In genomic region chr3:115768761-115769530, GRCm38 (mm10) we compare ENCODE assay signal across 9 mouse cellular contexts. TPM values are rescaled to one million over a fixed set of nuclear protein-coding genes. Genes with fewer than 3 reads are reported as not detected.
A peak's percentile ranks its signal among the peaks of the same experiment; 100 is the strongest.
DNase-seq lines count a peak whose midpoint lies in the region; ATAC-seq and TF ChIP-seq lines count a peak whose summit lies in the region.
"Had no signal": no experiment of that assay in that cellular context is flagged by ENCODE, and none has a peak within 500 bp of the region (broad histone marks: within the 10 kb centered on the region; RNA-seq: fewer than 3 reads in every experiment).

No protein-coding gene starts in this region.

- ATAC-seq in midbrain, embryonic 15.5 days (replicated peaks), result no peak
- ATAC-seq in activated CD4-positive, CD25-positive, alpha-beta regulatory T cell, adult 4 months, result no peak
- ATAC-seq: forebrain, embryonic 16.5 days had no signal

- no peaks in the 10 kb centered on the region for H3K9me3 ChIP-seq in midbrain, embryonic 15.5 days

- DNase-seq in layer of hippocampus, adult 2 months (ENCODE audit: low spot score in 2 of 2), result no peak
- DNase-seq in layer of hippocampus, postnatal 14 days (ENCODE audit: low spot score in 2 of 2), result no peak
- peak; percentile 90 for DNase-seq in heart, adult 8-10 months (ENCODE audit: low spot score)
- peak; percentile 60 for DNase-seq in kidney, postnatal 10 days
- peak; percentile 68 to 83 for DNase-seq in lung, postnatal 4 days
- no peak for DNase-seq in urinary bladder, postnatal 10 days (ENCODE audit: low spot score)

- H3K27ac ChIP-seq in layer of hippocampus, adult 2 months, result peak overlapping the region; percentile 76
- H3K27ac ChIP-seq in midbrain, embryonic 15.5 days, result no peak overlapping the region

- WGBS in midbrain, embryonic 15.5 days, result 75% methylated on average over 19 of the region's 19 CpGs

- no peaks in the 10 kb centered on the region for H3K4me1 ChIP-seq in midbrain, embryonic 15.5 days

- H3K36me3 ChIP-seq in midbrain, embryonic 15.5 days (replicated peaks), result no peaks in the 10 kb centered on the region

- no peak overlapping the region for H3K4me2 ChIP-seq in midbrain, embryonic 15.5 days

- no peaks in the 10 kb centered on the region for H3K27me3 ChIP-seq in midbrain, embryonic 15.5 days (replicated peaks)

- H3K9ac ChIP-seq in midbrain, embryonic 15.5 days, result no peak overlapping the region

- H3K4me3 ChIP-seq in layer of hippocampus, adult 2 months, result no peak overlapping the region
- H3K4me3 ChIP-seq in midbrain, embryonic 15.5 days, result no peak overlapping the region

- TF ChIP-seq CTCF in layer of hippocampus, adult 2 months (conservative IDR thresholded peaks at IDR 0.05), result no peak

RNA-seq across cellular contexts. Expression of gene S1pr1, which starts 54.1 kb away (rescaled TPM):
- total RNA-seq in layer of hippocampus, adult 2 months (2021), result 100 to 1,000 TPM in 1 of 2 experiments, 10 to 100 TPM in 1; 92.8 to 108 TPM
- total RNA-seq in layer of hippocampus, postnatal 14 days (2021), result 10 to 100 TPM; 78.1 to 83.8 TPM
- 10 to 100 TPM; 31.9 to 48.9 (median 41.9) TPM for total RNA-seq in heart, adult 8-10 months (2022)
- polyA plus RNA-seq in midbrain, embryonic 15.5 days (2015; fragmentation: Nextera tagmentation; extraction: Ambion mirVana), result 27.7 TPM in 2 replicates
- polyA plus RNA-seq in activated CD4-positive, CD25-positive, alpha-beta regulatory T cell, adult 4 months (2017; shearing (Covaris generic)), result 100 to 1,000 TPM; 192 to 215 TPM

Comparison
In these comparisons a context has a peak if more than half of its experiments do, and no peak if none do; other contexts are left out.
1. DNase-seq: peak in heart, adult 8-10 months (single experiment), kidney, postnatal 10 days (single experiment) and lung, postnatal 4 days (2 of 2); none in layer of hippocampus, adult 2 months (0 of 2), layer of hippocampus, postnatal 14 days (0 of 2) and urinary bladder, postnatal 10 days (single experiment).